Mouse (Mus musculus): ENCODE measurements around the gene Tnrc6b.

DNA sequence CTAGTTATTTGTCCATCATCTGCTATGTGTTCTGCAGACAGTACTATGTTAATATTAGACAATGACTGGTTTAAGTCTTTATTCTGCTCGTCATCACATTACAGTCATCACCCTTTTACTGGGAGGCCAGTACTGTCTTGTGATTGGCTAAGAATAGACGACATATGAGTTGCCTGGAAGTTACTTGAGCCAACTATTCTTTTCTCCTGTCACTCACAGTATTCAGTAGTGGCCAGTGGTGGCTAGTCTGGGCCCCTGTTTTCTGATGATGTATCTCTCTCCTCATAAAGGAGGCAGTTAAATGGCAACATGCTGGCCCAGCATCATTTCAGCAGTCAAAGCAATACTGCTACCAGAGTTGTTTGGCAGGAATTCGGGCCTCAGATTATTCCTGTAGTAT is 163.6 kb downstream of the Tnrc6b start:
- TF ChIP-seq CTCF (IDR thresholded peaks at IDR 0.05; ENCODE audit: control insufficient read depth, insufficient read depth, low read length) (no peak), POLR2A (IDR thresholded peaks at IDR 0.05; ENCODE audit: borderline replicate concordance, control insufficient read depth, low read depth, low read length) (no peak)

Measured in bone marrow, adult 2 months (tissue).